Mouse (Mus musculus): ENCODE data around the gene Nfu1.

GRCm38 (mm10) chr6:87054193-87054592 lies 45.2 kb downstream of the Nfu1 start:
- TF ChIP-seq POLR2A (IDR thresholded peaks at IDR 0.05; ENCODE audit: control insufficient read depth in 1 of 2, insufficient read depth in 1 of 2, low read depth in 1 of 2, low read length in 2 of 2, poor library complexity in 1 of 2) = no peak
- no peak for TF ChIP-seq ETS1 (IDR thresholded peaks at IDR 0.05; ENCODE audit: low read depth, low read length)
- no peak for TF ChIP-seq CTCF (IDR thresholded peaks at IDR 0.05 in 2 of 3, conservative IDR thresholded peaks at IDR 0.05 in 1 of 3; ENCODE audit: control insufficient read depth in 1 of 3, insufficient read depth in 1 of 3, low read depth in 2 of 3, low read length in 3 of 3, poor library complexity in 1 of 3, severe bottlenecking in 1 of 3)
- TF ChIP-seq TAL1 (IDR thresholded peaks at IDR 0.05; ENCODE audit: low read length) = no peak
- TF ChIP-seq MEF2A (IDR thresholded peaks at IDR 0.05; ENCODE audit: extremely low read depth, insufficient replicate concordance, low read depth, low read length, poor library complexity, severe bottlenecking) = no peak
- no peak for TF ChIP-seq MYC (IDR thresholded peaks at IDR 0.05; ENCODE audit: low read depth, low read length)
- TF ChIP-seq USF1 (IDR thresholded peaks at IDR 0.05; ENCODE audit: low read depth, low read length) = no peak
- no peak for TF ChIP-seq E2F4 (IDR thresholded peaks at IDR 0.05; ENCODE audit: borderline replicate concordance, low read depth, low read length)
- TF ChIP-seq SMC3 (IDR thresholded peaks at IDR 0.05; ENCODE audit: low read depth, low read length) = no peak
- TF ChIP-seq SIN3A (IDR thresholded peaks at IDR 0.05; ENCODE audit: low read length) = no peak
- no peak for TF ChIP-seq MAX (IDR thresholded peaks at IDR 0.05; ENCODE audit: low read length)

Measured in MEL (cell line).